Mouse (Mus musculus) heart, postnatal 10 days (tissue): ENCODE data around the gene Atg9a. TPM values are rescaled to one million over a fixed set of nuclear protein-coding genes. Genes with fewer than 3 reads are reported as not detected.

Experiments used
- microRNA-seq, 2 experiments: library from miRNA; unstranded; fragments of <30 nt; microRNA quantifications; one replicate each; pipeline ENCODE4 v1.2.0; 2022
- total RNA-seq, 2 experiments: library from RNA; stranded (reverse); gene quantifications; 2 replicates each; pipeline ENCODE4 v1.2.3; 2021

Atg9a gene
- total RNA-seq, 2 experiments from 2014 or later, result 51.6 to 54.2 TPM

Small RNA genes within 50 kb of the gene (microRNA-seq; reads per million reads assigned to microRNA genes)
- gene Gm27943, result 0 reads per million in 2 experiments

Other genes with a start within 250 kb of the Atg9a start
- under 1 TPM in 1 of 2 experiments, not detected in 1; 0.14 TPM for gene Ihh, start 240.5 kb downstream of the Atg9a start, total RNA-seq
- gene Nhej1, start 67.0 kb downstream of the Atg9a start, total RNA-seq, result 1 to 10 TPM; 2.2 to 2.7 TPM
- gene Slc23a3, start 58.3 kb downstream of the Atg9a start, total RNA-seq, result 1 to 10 TPM in 1 of 2 experiments, under 1 TPM in 1; 0.72 to 1.6 TPM
- gene Cnppd1, start 49.5 kb downstream of the Atg9a start, total RNA-seq, result 10 to 100 TPM; 31.4 to 34.9 TPM
- 10 to 100 TPM; 29.2 to 33.2 TPM for gene Retreg2, start 49.4 kb downstream of the Atg9a start, total RNA-seq
- 10 to 100 TPM; 20.2 to 20.4 TPM for gene Zfand2b, start 23.6 kb downstream of the Atg9a start, total RNA-seq
- 10 to 100 TPM; 23.6 to 26.8 TPM for gene Abcb6, start 11.8 kb downstream of the Atg9a start, total RNA-seq
- gene Ankzf1, start within 50 bp of the Atg9a start, total RNA-seq, result 10 to 100 TPM; 12.5 TPM
- gene Glb1l, start 18.6 kb upstream of the Atg9a start, total RNA-seq, result 10 to 100 TPM in 1 of 2 experiments, 1 to 10 TPM in 1; 9.9 to 10.5 TPM
- 10 to 100 TPM; 60.1 to 61.4 TPM for gene Stk16, start 18.6 kb upstream of the Atg9a start, total RNA-seq
- 100 to 1,000 TPM; 543 to 577 TPM for gene Tuba4a, start 27.7 kb upstream of the Atg9a start, total RNA-seq
- gene A630095N17Rik, start 39.9 kb upstream of the Atg9a start, total RNA-seq, result not detected
- 10 to 100 TPM; 58.3 to 61.4 TPM for gene Dnajb2, start 44.2 kb upstream of the Atg9a start, total RNA-seq
- under 1 TPM; 0.34 to 0.42 TPM for gene Ptprn, start 72.3 kb upstream of the Atg9a start, total RNA-seq
- not detected for gene Resp18, start 86.2 kb upstream of the Atg9a start, total RNA-seq
- gene Dnpep, start 125.8 kb upstream of the Atg9a start, total RNA-seq, result 10 to 100 TPM; 92.2 to 92.7 TPM
- 100 to 1,000 TPM; 909 to 916 TPM for gene Des, start 168.1 kb upstream of the Atg9a start, total RNA-seq
- 100 to 1,000 TPM; 104 to 112 TPM for gene Speg, start 183.1 kb upstream of the Atg9a start, total RNA-seq
- 10 to 100 TPM; 39.7 to 40.1 TPM for gene Gmppa, start 243.7 kb upstream of the Atg9a start, total RNA-seq